Mouse (Mus musculus) neural tube, embryonic 14.5 days (tissue): Measurements from ENCODE around the gene Myo1b. TPM values are rescaled to one million over a fixed set of nuclear protein-coding genes. Genes with fewer than 3 reads are reported as not detected.

Experiments
- ATAC-seq: fragments of 200-750 bp; cut with Nextera tagmentation; 2 replicates; pipeline ENCODE4 v1.8.0; 2017; ENCODE audit warnings: low read depth, mild to moderate bottlenecking, moderate TSS enrichment, moderate library complexity
- H3K27ac ChIP-seq: fragments of 300-500 bp; sonication (generic); 2 replicates; pipeline ENCODE4 v1.5.1; 2014; ENCODE audit warnings: low read depth, mild to moderate bottlenecking, control low read depth, low read length, moderate library complexity, mixed read lengths
- H3K27me3 ChIP-seq: fragments of 300-500 bp; sonication (generic); 2 replicates; pipeline ENCODE4 v1.6.1; 2014; ENCODE audit warnings: low read length; ENCODE audit not compliant: control insufficient read depth, insufficient read depth
- H3K36me3 ChIP-seq: fragments of 300-500 bp; sonication (generic); 2 replicates; pipeline ENCODE4 v1.6.1; 2014; ENCODE audit warnings: low read length, mixed read lengths; ENCODE audit not compliant: control insufficient read depth, insufficient read depth
- H3K4me1 ChIP-seq: fragments of 300-500 bp; sonication (generic); 2 replicates; pipeline ENCODE4 v1.6.1; 2014; ENCODE audit warnings: low read length; ENCODE audit not compliant: control insufficient read depth, insufficient read depth
- H3K4me2 ChIP-seq: fragments of 300-500 bp; sonication (generic); 2 replicates; pipeline ENCODE4 v1.6.1; 2014; ENCODE audit warnings: mild to moderate bottlenecking, low read depth, low read length, control low read depth
- H3K4me3 ChIP-seq: fragments of 300-500 bp; sonication (generic); 2 replicates; pipeline ENCODE4 v1.5.1; 2014; ENCODE audit warnings: low read depth, low read length, control low read depth, mixed read lengths
- H3K9ac ChIP-seq: fragments of 300-500 bp; sonication (generic); replicated peaks from 2 replicates; pipeline ENCODE4 v1.6.1; 2014; ENCODE audit warnings: low read depth, mild to moderate bottlenecking, control low read depth, low read length, mixed read lengths
- H3K9me3 ChIP-seq: fragments of 300-500 bp; sonication (generic); 2 replicates; pipeline ENCODE4 v1.6.1; 2016; ENCODE audit warnings: low read length; ENCODE audit not compliant: control insufficient read depth
- WGBS: fragments of 180-500 bp; shearing (Covaris S2); extraction: QIAGEN DNeasy Blood & Tissue Kit; methylation state at CpG from one replicate; pipeline ENCODE4 v1.1.7; 2014; 5-methylcytosine and 5-hydroxymethylcytosine counted together
- polyA plus RNA-seq: library from polyadenylated mRNA; unstranded; fragments of >200 nt; fragmentation: Nextera tagmentation; extraction: Ambion mirVana; gene quantifications from 2 replicates; pipeline ENCODE4 v1.2.1, GENCODE M21; 2014

Myo1b gene
- polyA plus RNA-seq, 1 experiment from 2014 or later: 74.8 TPM

DNA sequence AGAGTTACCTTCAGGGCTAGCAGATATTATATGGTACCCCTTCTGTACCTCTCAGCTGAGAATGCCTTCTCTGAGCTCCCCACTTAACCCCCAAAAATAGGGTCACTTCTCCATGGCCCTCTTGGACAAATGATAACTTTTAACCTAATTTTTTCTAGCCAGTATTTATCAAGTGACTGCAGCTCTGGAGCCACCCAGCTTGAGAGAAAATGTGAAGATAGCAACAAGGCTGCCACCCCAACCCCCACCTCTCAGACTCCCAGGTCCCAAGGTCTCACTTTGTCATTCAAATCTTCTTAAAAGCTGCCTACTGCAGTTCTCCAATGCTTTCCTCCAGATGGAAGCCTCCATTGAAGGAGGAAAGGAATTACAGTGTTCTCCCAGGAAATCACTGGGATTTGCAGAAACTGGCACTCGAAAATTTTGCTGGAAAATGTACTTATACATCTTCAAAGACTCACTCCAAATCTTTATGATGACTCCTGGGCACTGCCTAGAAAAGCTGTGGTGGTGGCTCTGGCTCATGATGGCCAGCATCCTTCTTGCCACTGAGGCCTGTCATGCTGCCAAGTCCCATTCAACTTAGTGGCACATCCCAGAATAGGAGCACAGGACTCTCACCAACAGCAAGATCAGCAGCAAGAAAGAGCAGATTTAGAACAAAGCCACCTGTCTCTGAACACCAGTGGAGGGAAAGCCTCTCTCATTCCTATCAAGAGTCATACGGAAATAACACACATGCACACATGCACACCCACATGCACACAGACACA is 70.4 kb downstream of the Myo1b start:
- Histone ChIP-seq H3K36me3 (no peaks in the 10 kb centered on the region), H3K27ac (no peak overlapping the region), H3K27me3 (no peaks in the 10 kb centered on the region), H3K9me3 (no peaks in the 10 kb centered on the region), H3K4me1 (no peaks in the 10 kb centered on the region), H3K4me2 (no peak overlapping the region), H3K9ac (no peak overlapping the region), H3K4me3 (no peak overlapping the region)
- ATAC-seq: no peak
- 94% methylated on average over 2 of the region's 2 CpGs for WGBS

GRCm38 (mm10) chr1:51837845-51838623 is 77.8 kb downstream of the Myo1b start:
- H3K4me3 ChIP-seq: no peak overlapping the region
- no peak for ATAC-seq
- no peaks in the 10 kb centered on the region for H3K36me3 ChIP-seq
- no peaks in the 10 kb centered on the region for H3K9me3 ChIP-seq
- no peak overlapping the region for H3K4me2 ChIP-seq
- WGBS: 73% methylated on average over 11 of the region's 11 CpGs
- no peak overlapping the region for H3K9ac ChIP-seq
- H3K27me3 ChIP-seq: no peaks in the 10 kb centered on the region
- H3K27ac ChIP-seq: no peak overlapping the region
- H3K4me1 ChIP-seq: peaks cover 5% of the 10 kb centered on the region; the same call in 1 of the 2 replicates

- H3K4me3 ChIP-seq: no peak overlapping the region
- H3K4me2 ChIP-seq: no peak overlapping the region
- H3K9me3 ChIP-seq: no peaks in the 10 kb centered on the region
- H3K27ac ChIP-seq: no peak overlapping the region
- no peak overlapping the region for H3K9ac ChIP-seq
- H3K4me1 ChIP-seq: peaks cover 5% of the 10 kb centered on the region; the same call in 1 of the 2 replicates
- WGBS: 53% methylated on average over 4 of the region's 4 CpGs
- no peaks in the 10 kb centered on the region for H3K36me3 ChIP-seq
- ATAC-seq: no peak
- H3K27me3 ChIP-seq: no peaks in the 10 kb centered on the region
Measured at GRCm38 (mm10) chr1:51837311-51837710, 78.6 kb downstream of the Myo1b start.

GRCm38 (mm10) chr1:51835795-51836194 is 80.1 kb downstream of the Myo1b start:
- Histone ChIP-seq H3K27me3 (no peaks in the 10 kb centered on the region), H3K27ac (no peak overlapping the region), H3K4me2 (no peak overlapping the region), H3K4me3 (no peak overlapping the region), H3K9ac (no peak overlapping the region), H3K36me3 (no peaks in the 10 kb centered on the region), H3K4me1 (peaks cover 5% of the 10 kb centered on the region; the same call in 1 of the 2 replicates), H3K9me3 (no peaks in the 10 kb centered on the region)
- ATAC-seq: no peak
- WGBS: 80% methylated on average over 8 of the region's 8 CpGs

DNA sequence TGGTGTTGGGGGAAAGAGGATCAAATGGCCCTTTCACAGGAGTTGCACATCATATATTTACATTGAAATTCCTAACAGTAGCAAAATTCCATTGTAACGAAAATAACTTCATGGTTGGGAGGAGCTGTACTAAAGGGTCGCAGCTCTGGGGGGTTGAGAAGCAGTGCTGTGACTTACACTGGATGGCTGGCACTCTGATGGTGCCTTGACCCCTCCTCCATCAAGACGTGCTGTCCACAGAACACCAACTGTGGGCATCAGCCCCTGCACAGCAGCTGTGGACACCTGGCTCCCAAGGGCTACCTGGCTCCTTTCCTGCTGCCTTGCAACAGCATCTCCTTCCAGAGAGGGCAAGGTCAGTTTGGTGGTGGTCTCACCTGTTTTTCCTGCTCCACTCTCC is 81.8 kb downstream of the Myo1b start:
- Histone ChIP-seq H3K9me3 (no peaks in the 10 kb centered on the region), H3K36me3 (no peaks in the 10 kb centered on the region), H3K4me3 (no peak overlapping the region), H3K9ac (no peak overlapping the region), H3K4me1 (peaks cover 5% of the 10 kb centered on the region; the same call in 1 of the 2 replicates), H3K4me2 (no peak overlapping the region), H3K27me3 (no peaks in the 10 kb centered on the region), H3K27ac (no peak overlapping the region)
- ATAC-seq: no peak
- 84% methylated on average over 3 of the region's 3 CpGs for WGBS

DNA sequence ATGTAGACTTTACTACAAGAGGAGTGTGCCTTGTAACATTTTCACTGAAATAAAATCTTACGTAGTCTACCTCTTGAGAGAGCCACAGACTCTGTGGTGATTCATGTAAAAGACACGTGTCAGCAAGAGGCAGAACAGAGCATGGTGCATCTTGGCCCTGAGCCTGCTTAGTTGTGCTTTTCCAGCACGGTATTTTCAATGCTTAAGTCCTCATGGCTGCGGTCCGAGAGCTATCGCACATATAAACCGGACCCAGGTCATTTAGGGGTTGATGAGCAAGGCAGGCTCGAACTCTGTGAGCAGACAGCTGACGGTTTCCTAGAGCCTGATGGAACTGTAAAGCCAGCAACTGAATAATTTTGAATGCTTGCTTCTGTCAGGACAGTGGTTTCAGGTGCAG is 86.5 kb downstream of the Myo1b start:
- WGBS: 83% methylated on average over 9 of the region's 9 CpGs
- H3K27me3 ChIP-seq: no peaks in the 10 kb centered on the region
- no peak overlapping the region for H3K4me3 ChIP-seq
- no peaks in the 10 kb centered on the region for H3K9me3 ChIP-seq
- no peak overlapping the region for H3K27ac ChIP-seq
- no peaks in the 10 kb centered on the region for H3K36me3 ChIP-seq
- H3K9ac ChIP-seq: no peak overlapping the region
- H3K4me2 ChIP-seq: no peak overlapping the region
- H3K4me1 ChIP-seq: no peaks in the 10 kb centered on the region
- ATAC-seq: no peak

DNA sequence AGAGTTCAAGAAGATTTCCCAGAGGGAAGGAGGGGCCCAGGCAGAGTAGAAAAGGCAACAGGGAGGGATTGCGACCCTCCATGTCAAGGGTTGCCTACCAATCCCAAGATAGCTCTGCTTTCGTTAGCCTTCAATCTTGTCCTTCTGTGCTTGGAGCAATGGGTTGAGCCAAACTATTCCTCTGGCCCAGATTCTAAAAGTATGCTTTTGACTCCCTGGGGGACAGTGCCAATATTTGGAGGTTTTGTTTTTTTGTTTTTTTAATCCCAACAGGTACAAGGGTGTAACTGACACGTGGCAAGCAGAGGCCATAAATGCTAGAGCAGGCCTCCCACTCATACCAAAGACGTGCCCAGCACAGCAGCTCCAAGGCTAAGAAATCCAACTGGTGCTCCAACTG is 93.3 kb downstream of the Myo1b start:
- Histone ChIP-seq H3K36me3 (no peaks in the 10 kb centered on the region), H3K27ac (no peak overlapping the region), H3K4me2 (no peak overlapping the region), H3K4me3 (no peak overlapping the region), H3K27me3 (no peaks in the 10 kb centered on the region), H3K9me3 (no peaks in the 10 kb centered on the region), H3K9ac (no peak overlapping the region), H3K4me1 (no peaks in the 10 kb centered on the region)
- no peak for ATAC-seq
- 89% methylated on average over 4 of the region's 4 CpGs for WGBS

DNA sequence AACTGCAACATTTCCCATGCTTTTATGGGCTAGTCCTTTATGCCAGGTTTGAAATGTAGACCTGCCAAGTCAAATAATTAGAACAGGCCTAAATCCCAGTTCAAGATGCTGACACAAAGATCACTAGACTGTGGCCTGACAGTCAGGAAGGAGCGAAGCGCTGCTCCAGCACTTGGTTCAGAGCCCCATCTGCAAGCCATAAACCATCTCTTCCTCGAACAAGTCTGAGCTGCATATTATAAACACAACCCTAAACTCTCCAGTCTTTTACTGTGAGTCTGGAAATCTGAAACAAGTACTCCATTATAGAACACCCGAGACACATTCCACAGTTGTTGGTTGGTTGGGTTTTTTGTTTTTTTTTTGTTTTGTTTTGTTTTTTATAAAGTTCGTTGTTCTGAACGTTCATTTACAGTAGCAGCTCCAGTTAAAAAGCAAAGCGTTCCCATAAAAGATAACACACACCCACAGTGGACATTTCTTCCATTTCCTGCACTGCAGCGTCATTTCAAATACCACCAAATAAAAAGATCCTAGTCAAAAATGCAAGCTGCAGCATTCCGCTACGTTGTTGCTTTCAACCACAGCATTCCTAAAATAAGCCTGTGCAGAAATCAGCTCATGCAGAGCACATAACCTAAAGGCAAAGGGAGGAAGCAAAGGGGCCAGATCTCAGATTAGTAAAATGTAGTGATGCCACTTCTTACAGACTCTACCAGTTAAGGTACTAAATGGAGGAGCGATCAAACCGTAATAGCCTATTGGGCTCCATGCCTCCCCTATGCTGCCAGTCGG is 94.0 kb downstream of the Myo1b start:
- Histone ChIP-seq H3K27me3 (no peaks in the 10 kb centered on the region), H3K4me2 (no peak overlapping the region), H3K27ac (no peak overlapping the region), H3K36me3 (no peaks in the 10 kb centered on the region), H3K4me1 (no peaks in the 10 kb centered on the region), H3K4me3 (no peak overlapping the region), H3K9ac (no peak overlapping the region), H3K9me3 (no peaks in the 10 kb centered on the region)
- 78% methylated on average over 13 of the region's 13 CpGs for WGBS
- no peak for ATAC-seq
